Comparison of ENCODE assay signal across 18 mouse cellular contexts in the genomic region with DNA sequence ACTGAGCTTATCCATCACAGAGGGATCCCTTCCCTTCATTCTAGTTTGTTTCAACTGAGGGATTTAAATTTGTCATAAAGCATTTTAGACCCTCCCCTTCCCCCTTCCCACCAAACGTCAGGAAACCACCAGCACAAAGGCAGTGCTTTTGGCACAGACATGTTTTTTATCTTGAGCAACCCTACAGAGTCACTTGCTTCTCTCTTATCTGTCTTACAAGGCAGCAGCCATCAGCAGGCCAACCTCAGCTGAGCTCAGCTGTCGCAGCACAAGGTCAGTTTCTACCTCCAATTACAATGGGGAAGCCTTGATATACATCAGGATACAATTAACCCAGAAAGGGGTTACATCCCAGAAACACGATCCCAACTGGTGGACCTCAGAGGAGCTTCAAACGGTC. TPM values are rescaled to one million over a fixed set of nuclear protein-coding genes. Genes with fewer than 3 reads are reported as not detected.
DNase-seq lines count a peak whose midpoint lies in the region; ATAC-seq and TF ChIP-seq lines count a peak whose summit lies in the region.
"Had no signal": no experiment of that assay in that cellular context is flagged by ENCODE, and none has a peak within 500 bp of the region (broad histone marks: within the 10 kb centered on the region; RNA-seq: fewer than 3 reads in every experiment).

No protein-coding gene starts in this region.

- peak overlapping the region; percentile 67; the same call in 1 of the 2 replicates for H3K27ac ChIP-seq in heart, embryonic 13.5 days (replicated peaks)
- H3K27ac ChIP-seq in liver, embryonic 11.5 days (ENCODE audit: low read depth, low read length): peak overlapping the region; percentile 75
- H3K27ac ChIP-seq: embryonic facial prominence, embryonic 13.5 days; hindbrain, embryonic 15.5 days; midbrain, embryonic 15.5 days had no signal

- H3K9me3 ChIP-seq in heart, embryonic 13.5 days: no peaks in the 10 kb centered on the region
- no peaks in the 10 kb centered on the region for H3K9me3 ChIP-seq in G1E (replicated peaks)
- no peaks in the 10 kb centered on the region for H3K9me3 ChIP-seq in liver, embryonic 11.5 days (ENCODE audit: control insufficient read depth, low read length)
- H3K9me3 ChIP-seq: embryonic facial prominence, embryonic 13.5 days; hindbrain, embryonic 15.5 days; midbrain, embryonic 15.5 days; neural tube, embryonic 13.5 days had no signal

- H3K4me2 ChIP-seq in heart, embryonic 13.5 days: peak overlapping the region; percentile 24
- peak overlapping the region; percentile 44 for H3K4me2 ChIP-seq in liver, embryonic 11.5 days
- H3K4me2 ChIP-seq: embryonic facial prominence, embryonic 13.5 days; hindbrain, embryonic 15.5 days; midbrain, embryonic 15.5 days; neural tube, embryonic 13.5 days had no signal

- H3K9ac ChIP-seq in heart, embryonic 13.5 days: no peak overlapping the region
- H3K9ac ChIP-seq in liver, embryonic 11.5 days (ENCODE audit: low read depth, low read length): 0 out of 2 replicates have a peak overlapping the region, but pooled peaks have one; percentile 20
- H3K9ac ChIP-seq: embryonic facial prominence, embryonic 13.5 days; forebrain, postnatal 0 days; hindbrain, embryonic 15.5 days; midbrain, embryonic 15.5 days; neural tube, embryonic 13.5 days had no signal

- WGBS in heart, embryonic 13.5 days: 12% methylated on average over 4 of the region's 4 CpGs
- 11% methylated on average over 4 of the region's 4 CpGs for WGBS in liver, embryonic 11.5 days

- peaks cover 57% of the 10 kb centered on the region for H3K4me1 ChIP-seq in heart, embryonic 13.5 days
- H3K4me1 ChIP-seq in G1E (ENCODE audit: insufficient read depth, low read depth, low read length): peaks cover 59% of the 10 kb centered on the region
- H3K4me1 ChIP-seq in liver, embryonic 11.5 days (replicated peaks; ENCODE audit: control insufficient read depth, insufficient read depth, low read length): peaks cover 53% of the 10 kb centered on the region

- TF ChIP-seq CTCF in G1E (IDR thresholded peaks at IDR 0.05; ENCODE audit: low read depth, low read length): no peak

- H3K27me3 ChIP-seq in heart, embryonic 13.5 days (replicated peaks): no peaks in the 10 kb centered on the region
- no peaks in the 10 kb centered on the region for H3K27me3 ChIP-seq in G1E (ENCODE audit: insufficient read depth, low read length)
- no peaks in the 10 kb centered on the region for H3K27me3 ChIP-seq in liver, embryonic 11.5 days (replicated peaks; ENCODE audit: control insufficient read depth, insufficient read depth, low read length)
- H3K27me3 ChIP-seq: embryonic facial prominence, embryonic 13.5 days; hindbrain, embryonic 15.5 days; midbrain, embryonic 15.5 days; neural tube, embryonic 13.5 days had no signal

- no peak overlapping the region for H3K4me3 ChIP-seq in heart, embryonic 13.5 days
- no peak overlapping the region for H3K4me3 ChIP-seq in G1E (ENCODE audit: low read depth, low read length)
- no peak overlapping the region for H3K4me3 ChIP-seq in liver, embryonic 11.5 days (ENCODE audit: low read depth, low read length)
- H3K4me3 ChIP-seq: embryonic facial prominence, embryonic 13.5 days; hindbrain, embryonic 15.5 days; midbrain, embryonic 15.5 days; neural tube, embryonic 13.5 days had no signal

- ATAC-seq in heart, embryonic 13.5 days (ENCODE audit: extremely low read depth, insufficient number of reproducible peaks, low FRiP score, low TSS enrichment): no peak
- peak; percentile 93 for ATAC-seq in G1E (ENCODE audit: extremely low read depth, insufficient number of reproducible peaks, low FRiP score, poor library complexity, severe bottlenecking)
- ATAC-seq in common myeloid progenitor, adult 5-6 weeks (replicated peaks; ENCODE audit: low read depth, poor library complexity, severe bottlenecking): peak; percentile 73
- ATAC-seq in liver, embryonic 11.5 days (replicated peaks; ENCODE audit: low FRiP score): peak; percentile 69
- ATAC-seq: forebrain, postnatal 0 days; midbrain, embryonic 15.5 days had no signal

- no peaks in the 10 kb centered on the region for H3K36me3 ChIP-seq in heart, embryonic 13.5 days
- H3K36me3 ChIP-seq in G1E (replicated peaks): peaks cover 55% of the 10 kb centered on the region
- H3K36me3 ChIP-seq in liver, embryonic 11.5 days (ENCODE audit: control insufficient read depth, insufficient read depth, low read length): no peaks in the 10 kb centered on the region
- H3K36me3 ChIP-seq: hindbrain, embryonic 15.5 days; midbrain, embryonic 15.5 days; neural tube, embryonic 13.5 days had no signal

- no peak for DNase-seq in heart, postnatal 4 days
- DNase-seq in G1E (ENCODE audit: low spot score): peak; percentile 44
- DNase-seq in liver, embryonic 11.5 days (ENCODE audit: low spot score): no peak
- DNase-seq in yolk sac, embryonic 10.5 days (ENCODE audit: low spot score): no peak
- DNase-seq in ovary, adult 18-20 months (ENCODE audit: low spot score): no peak
- no peak for DNase-seq in testis, postnatal 14 days (ENCODE audit: low spot score)
- DNase-seq: B cell, adult 2 months; cerebellum, adult 9-11 months; forebrain, postnatal 0 days; gastrocnemius, postnatal 36 days; retina, postnatal 1 day; thymus, adult 18-20 months had no signal

RNA-seq across cellular contexts. Expression of a gene that starts 33.4 kb away (rescaled TPM):
- 21.7 and 24.8 TPM in 2 replicates for polyA plus RNA-seq in heart, embryonic 13.5 days (2015; fragmentation: Nextera tagmentation; extraction: Ambion mirVana)
- 10 to 100 TPM; 12.9 to 17.8 TPM for total RNA-seq in heart, postnatal 4 days (2021)
- 55.9 and 62.8 TPM in 2 replicates for total RNA-seq in G1E (2014; fragmentation: Nextera tagmentation)
- 45.7 and 55.2 TPM in 2 replicates for total RNA-seq in G1E (2017)
- polyA plus RNA-seq in G1E (2012): 1.3 and 1.4 TPM in 2 replicates
- total RNA-seq in common myeloid progenitor, adult 5-6 weeks (2017): 2.7 and 14.1 TPM in 2 replicates
- 21.8 and 27.2 TPM in 2 replicates for polyA plus RNA-seq in liver, embryonic 11.5 days (2014; fragmentation: Nextera tagmentation; extraction: Ambion mirVana)
